Mouse (Mus musculus) frontal cortex, adult (tissue): ENCODE measurements at regions not wholly inside any gene's neighbourhood (a gene's known extent, or its start where the extent isn't known, plus 50 kb on each side); places are given as distances from the start of the nearest gene placed in this dataset.

ENCODE experiments used
- ATAC-seq: cut with Nextera tagmentation; 2 replicates; pipeline ENCODE4 v1.9.2; 2017; ENCODE audit warnings: mild to moderate bottlenecking, moderate library complexity, mixed read lengths; ENCODE audit not compliant: low TSS enrichment

DNA sequence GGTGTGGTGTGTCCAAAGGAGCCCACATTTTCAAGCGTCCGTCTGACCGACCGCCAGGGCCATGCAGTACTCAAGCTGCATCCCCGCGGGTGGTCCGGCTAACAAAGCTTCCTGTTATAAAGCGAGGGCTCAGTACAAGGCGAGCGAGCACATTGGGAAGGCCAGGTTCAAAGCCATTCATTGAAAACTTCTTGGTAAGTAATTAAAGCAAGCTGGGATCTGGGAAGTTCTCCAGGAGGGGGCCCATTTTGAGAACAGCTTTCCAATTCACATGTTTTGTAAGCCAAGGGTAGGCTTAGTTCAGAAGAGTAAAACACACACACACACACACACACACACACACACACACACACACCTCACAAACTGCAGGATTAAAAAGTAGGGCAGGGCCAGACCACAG is 57.3 kb upstream of the Prep start:
- peak; percentile 38; the same call in 1 of the 2 replicates for ATAC-seq

DNA sequence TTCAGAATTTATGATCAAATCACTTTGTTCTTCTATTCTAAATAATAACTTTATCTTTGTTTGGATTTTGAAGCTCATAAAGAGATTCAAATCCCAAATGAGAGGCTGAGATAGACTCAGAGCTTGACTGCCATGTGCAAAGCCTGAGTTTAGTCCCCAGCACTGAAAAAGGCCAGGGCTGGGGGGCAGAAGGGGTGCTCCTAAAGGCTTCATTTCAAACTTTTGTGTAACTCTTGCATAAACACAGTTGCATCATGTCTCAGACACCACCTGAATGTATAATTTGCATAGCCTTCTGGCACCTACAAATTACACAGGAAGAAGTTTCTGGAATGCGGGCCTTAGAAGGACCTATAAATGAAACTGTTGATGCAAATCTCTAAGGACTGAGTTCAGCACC is 57.8 kb upstream of the Prep start:
- ATAC-seq, result no peak

DNA sequence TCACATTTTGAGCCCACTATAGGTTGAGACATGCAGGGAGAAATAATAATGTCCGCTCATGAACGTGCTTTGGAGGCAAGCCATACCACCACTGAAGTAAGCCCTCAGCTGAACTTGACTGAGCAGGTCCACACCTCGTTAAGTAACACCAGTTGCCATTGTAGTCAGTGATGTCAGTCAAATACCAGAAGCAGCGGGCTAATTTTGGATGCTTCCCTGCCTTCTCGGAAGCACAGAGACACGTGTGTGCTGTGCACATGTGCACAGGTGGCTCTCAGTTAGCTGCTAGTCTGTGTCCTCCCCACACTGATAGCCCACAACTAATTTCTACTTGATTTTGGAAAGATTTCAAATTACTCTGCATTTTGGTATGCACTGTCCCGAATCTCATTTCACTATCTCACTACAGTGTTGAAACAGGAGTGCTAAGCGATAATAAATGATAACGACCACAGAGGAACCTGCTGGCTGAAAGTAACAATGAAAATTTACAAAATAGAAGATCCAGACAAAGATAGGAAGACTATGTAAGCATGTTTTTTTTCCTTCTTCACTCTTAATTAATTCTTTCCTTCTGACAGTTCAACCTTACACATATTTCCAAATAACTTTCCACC is 62.9 kb upstream of the Prep start:
- no peak for ATAC-seq

DNA sequence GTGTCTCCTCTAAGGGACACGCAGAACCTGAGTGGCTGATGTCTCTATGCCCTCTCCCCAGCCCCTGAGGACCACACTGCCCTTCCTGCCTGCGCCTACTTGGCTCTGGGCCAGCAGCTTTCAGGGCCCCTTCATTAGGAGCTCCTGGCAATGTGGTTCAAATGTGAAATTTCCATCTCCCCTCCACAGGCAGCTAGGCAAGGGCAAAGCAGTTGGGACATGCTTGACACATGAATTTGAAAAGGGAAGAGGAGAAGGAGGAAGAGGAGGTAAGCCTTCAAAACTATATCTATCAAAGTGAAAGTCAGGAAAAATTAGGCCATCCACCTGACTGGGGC is 63.7 kb upstream of the Prep start:
- ATAC-seq, result no peak

DNA sequence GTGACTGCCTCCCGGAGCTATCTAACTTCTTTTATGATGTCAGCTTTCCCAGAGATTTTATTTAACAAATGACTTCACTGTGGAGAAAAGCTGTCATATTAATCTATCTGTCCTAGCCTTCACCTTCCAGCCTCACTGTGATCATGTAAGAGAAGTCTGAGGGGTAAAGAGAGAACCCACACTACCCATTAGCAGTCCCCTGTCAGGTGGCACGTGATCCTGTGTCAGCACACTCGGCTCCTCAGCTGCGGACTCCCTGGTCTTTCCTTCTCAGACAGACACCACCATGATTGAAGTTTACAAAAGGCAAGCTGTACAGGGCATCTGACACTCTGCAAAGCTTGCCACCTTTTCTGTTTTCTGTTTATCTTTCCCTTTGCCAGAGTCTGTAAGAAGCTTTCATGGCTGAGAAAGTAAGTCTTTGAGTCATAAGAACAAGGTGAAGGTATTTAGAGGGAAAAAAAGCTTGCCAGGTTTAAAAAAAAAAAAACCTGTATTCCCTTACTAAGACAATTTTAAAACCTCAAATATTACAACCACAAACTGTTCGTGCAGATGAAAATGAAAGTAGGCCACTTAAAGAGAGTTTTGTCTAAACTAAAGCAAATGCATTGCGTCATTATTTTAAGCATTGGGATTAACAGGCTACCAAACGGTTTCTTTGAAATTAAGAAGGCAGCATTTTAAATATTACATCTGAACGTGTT is 64.2 kb upstream of the Prep start:
- ATAC-seq, result no peak

DNA sequence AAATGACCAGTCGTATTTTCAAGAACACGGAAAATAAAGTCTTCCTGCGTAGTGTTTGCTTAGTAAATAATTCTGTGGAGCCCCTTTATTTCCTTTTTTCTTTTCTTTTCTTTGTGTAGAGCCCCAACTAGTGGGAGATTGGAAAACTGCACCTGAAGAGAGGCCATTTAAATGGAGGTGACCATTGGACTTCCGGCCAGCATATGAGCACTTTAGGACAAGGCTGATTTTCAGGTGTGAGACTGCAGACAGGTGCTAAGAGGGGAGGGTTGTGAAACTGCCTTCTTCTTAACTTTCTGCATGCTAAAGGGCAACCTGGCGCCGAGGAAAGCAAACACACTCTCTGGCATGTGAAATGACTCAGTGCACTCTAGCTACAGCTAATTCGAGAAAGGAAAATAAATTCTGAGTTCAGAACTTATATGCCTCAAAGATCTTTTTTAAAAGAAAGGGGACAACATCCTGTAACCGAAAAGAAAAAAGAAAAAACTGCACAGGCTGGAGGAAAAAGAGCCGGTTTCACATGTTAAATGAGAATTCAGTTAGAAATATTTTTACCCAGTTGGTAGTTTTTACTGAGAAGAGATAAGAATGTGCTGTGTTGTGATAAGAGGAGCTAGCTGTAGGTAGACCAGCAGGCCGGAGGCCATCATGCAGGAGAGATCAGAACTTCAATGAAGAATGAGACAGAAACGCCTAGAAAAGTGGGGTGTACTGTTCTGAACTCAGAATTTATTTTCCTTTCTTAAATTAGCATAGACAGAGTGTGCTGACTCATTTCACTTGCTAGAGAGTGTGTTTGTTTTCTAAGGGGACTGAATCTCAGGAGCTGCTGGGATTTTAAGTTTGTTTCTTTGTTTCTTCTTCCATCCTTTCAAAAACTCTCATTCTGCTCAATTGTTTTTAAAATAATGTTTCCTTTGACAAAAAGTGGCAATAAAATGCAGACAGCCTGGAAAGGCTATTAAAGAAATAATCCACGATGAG is 65.8 kb upstream of the Prep start:
- peak; percentile 66 for ATAC-seq

DNA sequence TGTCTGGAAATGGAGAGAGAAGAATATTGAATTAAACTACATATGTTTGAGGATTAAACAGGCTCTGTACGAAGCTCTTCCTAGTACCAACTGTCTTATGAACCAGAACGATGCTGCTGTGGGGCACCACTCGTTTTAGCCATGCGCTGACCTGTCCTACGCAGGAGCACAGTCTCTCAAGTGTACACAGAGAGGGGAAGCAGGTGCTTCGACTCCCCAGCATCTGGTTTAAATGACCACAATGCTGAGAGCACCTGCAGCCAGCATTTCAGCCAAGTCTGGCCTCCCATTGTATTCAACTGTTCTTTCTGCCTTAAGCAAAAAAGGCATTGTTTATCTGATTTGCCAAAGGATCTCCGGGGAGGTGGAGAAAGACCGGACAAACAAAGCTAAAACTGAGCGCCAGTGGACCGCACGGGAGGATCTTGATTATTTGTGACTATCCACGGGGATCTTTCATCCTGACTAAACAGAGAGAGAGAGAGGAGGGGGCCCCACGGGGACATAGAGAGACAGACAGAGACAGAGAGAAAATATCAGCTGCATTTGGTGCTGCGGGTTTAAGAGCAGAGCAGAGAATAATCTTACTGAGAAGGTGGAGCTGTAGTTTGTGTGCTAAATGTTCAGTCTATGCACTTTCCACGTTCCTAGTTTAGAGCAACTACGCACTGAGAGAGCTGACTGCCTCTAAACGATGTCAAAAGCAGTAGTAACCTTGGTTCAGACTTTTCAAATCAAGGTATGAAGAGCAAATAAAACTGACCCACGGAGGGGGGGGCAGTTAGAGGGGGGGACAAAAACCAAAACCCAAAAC is 66.8 kb upstream of the Prep start:
- ATAC-seq, result peak; percentile 73

DNA sequence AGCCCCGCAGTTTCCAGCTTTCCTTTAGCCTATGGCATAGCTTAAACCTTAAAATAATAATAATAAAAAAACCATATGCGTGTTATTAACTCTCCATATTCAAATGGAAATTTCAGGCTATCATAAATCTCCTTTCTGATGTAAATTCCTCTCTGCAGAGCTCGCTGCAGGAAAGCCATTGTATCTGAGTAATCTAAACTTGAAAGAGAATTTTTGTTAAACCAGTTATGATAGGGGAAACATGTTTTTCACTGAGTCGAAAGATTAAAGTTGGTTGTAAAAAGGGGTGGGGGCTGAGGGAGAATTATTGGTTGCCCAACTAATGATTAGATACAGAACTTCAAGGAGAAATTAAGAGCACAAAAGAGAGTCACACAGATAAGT is 69.1 kb upstream of the Prep start:
- no peak for ATAC-seq

DNA sequence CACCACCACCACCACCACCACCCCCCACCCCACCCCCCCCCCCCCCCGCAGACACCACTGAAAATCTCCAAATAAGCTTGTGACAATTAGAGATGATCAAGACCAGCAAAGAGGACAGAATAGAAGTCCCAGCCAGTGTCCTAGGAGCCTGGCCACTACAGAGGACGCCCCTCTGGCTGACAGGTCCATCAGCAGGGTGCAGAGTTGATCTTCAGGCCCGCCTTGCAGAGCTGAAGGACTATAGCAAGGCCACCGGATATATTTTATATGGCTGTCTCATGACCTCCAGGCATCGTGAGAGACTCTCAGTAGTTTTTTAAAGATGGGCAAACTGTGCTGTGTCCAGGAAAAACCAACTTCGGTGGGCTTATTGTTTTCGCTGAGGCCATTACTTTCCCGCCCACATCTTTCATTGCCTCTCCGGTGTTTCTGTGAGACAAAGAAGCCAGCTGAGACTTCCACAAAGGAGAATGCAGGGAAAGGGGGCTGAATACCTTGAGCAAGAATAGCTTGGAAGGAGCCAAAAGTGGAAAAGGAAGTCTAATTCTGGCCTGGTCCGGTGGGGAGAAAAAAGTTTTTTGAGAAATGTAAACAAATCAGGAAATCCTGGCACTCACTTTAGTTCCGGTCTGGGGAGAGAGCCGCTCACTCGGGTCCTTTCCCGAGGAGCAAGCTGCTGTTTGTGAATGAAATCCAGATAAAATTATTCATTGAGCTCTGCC is 69.7 kb upstream of the Prep start:
- no peak for ATAC-seq

DNA sequence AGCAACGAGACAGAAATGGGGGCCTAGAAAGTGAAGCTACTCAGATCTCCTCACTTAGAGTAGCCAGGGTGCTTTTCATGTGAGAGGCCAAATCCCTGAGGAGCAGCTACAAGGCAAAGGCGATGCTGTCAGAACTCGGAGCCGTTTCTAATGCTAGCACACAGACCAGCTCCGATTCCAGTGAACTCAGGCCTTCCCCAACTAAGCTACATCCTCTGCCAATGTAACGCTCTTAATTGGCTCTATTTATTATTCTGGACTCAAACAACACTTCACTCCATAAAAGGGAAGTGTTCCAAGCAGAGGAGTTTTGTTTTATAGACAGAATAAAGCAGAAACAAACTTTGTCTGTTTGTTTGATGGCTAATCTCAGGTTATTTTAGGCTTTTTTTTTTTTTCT is 71.2 kb upstream of the Prep start:
- ATAC-seq, result no peak

DNA sequence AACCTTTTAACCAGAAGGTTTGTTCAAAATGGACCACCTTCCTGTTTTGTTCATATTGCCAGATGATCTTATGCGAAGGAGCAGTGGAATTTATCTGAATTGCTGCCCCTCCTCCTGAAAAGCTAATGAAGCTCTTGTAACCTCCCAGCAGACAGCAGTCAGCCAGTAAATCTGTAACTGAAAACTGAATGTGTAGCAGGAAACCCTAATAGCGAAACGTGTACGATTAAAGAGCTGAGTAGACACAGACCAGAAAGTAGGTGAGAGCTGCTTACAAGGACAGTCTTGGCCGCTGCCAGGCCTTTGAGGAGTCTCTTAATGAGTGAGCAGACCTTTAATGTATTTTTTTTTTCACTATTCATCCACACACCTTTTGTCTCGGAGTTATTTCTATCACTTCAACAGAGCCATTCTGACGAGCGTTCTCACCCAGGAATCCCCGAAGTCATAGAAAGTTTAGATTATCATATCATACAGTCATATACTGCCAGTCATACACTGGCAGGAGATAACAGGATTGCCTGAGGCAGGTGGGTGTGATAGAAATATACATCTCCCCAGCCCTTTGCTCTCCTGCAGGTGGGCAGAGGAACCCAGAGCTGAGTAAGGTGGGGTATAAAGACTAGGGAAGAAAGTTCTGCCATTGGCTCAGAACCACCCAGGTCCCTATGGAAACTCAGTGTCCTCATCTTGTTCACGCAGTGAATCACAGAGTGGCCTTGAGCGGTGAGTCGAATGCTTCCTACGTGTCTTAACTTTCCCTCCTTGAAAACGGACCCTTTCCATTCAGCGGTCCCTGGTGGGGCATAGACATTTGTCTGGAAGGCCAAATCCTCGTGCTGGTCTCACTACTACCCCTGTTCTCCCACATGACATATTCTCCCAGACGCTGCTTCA is 72.4 kb upstream of the Prep start:
- ATAC-seq, result no peak

DNA sequence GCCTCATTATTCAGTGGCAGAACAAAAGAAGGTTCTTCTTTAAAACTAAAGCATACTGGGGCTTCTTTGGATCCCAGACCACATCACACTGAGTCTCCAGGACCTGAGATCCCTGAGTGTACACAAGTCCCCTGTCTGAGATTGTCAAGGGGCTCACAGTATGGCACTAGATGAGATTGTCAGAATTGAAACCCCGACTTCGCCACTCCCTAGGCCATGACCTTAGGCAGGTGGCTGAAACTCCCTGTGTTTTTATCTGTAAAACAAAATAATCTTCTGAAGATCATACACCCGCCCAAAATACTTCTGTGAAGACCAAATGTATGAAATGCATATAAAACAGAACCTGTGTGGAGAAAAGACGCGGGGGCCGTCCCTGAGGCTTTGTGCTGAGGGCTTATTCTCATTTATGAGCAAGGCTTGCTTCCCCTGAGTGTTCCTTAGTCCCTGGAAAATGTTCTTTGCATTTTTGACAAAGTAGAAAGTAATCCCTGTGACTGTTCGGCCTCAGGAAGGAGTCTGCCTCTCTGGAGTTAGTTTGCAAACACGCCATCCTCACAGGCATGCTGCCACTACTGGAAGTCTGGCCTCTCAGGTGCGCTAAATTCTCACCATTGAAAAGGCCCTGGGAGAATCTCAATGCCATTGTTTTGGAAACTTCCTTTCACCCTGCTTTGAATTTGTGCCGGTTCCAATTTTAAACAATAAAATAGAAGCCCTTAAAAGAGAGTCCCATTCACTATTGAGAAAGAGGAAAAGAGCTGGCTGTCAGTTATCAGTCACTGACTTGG is 73.3 kb upstream of the Prep start:
- no peak for ATAC-seq

DNA sequence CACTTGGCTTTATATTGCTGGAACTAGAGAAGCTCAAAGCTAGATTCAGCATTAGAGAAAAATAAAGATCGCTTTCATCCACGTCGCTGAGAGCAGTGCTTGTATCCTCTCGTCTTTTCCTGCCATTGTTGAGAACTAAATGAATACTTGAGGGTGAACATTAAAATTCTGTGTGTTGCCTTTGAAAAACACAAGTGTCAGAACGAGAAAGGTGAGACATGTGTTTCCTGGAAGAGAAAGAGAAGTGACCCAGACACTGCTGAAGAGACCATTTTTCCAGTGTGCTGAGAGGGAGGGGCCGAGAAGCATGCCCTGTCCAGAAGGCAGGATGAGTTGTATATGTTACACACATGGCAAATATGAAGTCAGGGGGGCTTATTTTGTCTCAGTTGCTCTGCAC is 77.5 kb upstream of the Prep start:
- no peak for ATAC-seq

DNA sequence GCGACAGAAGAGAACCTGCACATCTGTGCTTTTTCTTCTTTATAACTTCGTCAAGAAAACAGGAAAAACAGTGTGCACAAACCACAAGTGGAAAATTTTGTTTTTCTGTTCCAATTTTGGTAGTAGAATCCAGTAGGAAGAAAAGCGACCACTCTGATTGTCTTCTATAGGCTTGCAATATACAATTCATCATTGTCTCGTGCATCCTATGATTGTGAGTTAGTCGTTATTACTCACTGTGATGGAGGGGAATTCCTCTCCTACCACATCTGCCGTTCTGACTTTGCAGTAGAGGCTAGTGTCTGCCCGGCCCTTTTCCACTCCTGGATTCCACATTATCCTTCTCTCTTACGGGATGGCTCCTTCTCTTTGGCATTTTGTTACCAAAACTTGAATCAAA is 78.2 kb upstream of the Prep start:
- no peak for ATAC-seq

DNA sequence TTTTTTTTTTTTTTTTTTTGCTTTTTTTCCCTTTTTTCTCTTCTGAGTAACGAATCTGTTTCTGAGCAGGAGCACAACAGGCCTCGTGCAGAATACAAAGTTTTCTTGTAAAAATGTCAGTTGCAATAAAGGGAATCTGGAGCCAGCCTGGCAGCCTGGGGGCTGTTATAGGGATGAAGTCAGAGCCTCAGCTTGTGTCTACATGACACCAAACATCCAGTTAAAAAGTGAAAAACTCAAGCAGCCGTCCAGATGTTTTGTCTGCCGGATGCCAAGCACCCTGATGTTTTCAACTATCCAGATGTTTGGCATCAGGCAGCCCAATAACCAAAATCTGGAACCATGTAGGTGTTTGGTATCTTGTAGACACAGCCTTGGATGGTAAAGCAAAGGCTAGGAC is 79.4 kb upstream of the Prep start:
- ATAC-seq, result no peak

DNA sequence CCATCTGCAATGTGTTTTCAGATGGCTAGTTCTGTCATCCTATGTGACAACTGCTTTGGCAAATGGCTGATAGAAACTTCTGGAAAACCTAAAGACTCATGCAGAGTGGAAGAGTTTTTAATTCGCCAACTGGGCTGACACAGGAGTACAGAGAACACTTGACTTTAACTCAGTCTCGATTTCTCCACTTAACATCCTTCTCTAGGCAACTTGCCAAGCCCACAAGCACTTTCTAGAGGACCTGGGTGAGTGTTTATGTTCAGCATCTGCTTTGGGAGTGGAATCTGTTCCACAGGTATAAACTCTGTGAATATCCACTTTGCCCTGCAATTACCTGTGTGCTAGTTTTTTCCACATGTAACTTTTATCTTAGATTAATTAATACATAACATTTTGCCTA is 85.1 kb upstream of the Prep start:
- ATAC-seq, result no peak

DNA sequence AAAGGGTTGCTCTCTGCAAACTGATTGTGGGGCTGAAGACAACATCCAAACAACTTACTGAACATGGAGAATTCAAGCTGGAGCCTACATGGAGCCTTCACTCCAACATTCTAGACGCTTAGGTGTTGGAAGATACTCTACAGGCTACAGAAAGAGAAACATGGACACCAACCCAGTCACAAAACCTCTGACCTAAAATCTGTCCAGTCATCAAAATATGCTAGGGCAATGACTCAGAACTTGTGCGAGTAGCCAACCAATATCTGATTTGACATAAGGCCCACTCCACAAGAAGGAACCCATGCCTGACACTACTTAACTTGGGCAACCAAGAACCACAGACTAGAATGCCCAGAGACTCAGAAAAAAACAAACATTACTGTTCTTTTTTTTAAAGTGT is 90.2 kb upstream of the Prep start:
- no peak for ATAC-seq

DNA sequence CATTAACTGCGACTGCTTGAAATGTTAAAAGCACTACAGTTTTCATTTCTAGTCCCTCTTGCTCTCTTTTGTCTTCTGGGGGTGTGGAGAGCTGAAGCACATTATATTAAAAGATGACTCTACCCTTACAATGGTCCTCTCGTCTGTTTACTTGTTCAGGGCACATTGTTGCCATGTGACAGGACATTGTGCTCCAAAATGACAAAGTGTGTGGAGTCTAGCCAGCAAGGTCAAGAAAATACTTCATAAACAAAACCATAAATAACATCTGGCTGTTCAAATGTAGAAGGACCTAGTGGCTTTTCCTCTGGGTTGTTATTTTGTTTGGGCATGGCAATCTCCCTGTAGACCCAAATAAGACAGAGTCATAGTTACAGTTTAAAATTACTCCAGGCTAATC is 95.1 kb upstream of the Prep start:
- ATAC-seq, result no peak

DNA sequence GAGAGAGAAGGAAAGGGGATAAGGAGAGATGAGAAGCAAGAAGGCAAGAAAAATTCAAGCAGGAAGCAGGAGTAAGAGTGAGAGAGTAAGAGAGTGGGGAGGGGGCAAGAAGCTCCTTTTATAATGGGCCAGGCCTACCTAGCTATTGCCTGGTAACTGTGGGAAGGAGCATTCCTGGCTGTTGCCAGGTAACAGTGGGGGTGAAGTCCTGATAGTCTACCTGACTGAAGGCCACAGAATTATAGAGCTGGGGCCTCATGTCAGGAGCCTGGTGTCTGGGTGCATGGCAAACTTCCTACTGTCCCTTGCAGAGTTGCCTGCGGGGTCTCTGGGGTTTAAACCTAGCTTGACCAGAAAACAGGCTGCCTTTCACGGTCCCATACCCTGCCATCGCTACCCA is 107.0 kb upstream of the Prep start:
- no peak for ATAC-seq
